16 mouse cellular contexts compared by ENCODE assay signal in the genomic region with DNA sequence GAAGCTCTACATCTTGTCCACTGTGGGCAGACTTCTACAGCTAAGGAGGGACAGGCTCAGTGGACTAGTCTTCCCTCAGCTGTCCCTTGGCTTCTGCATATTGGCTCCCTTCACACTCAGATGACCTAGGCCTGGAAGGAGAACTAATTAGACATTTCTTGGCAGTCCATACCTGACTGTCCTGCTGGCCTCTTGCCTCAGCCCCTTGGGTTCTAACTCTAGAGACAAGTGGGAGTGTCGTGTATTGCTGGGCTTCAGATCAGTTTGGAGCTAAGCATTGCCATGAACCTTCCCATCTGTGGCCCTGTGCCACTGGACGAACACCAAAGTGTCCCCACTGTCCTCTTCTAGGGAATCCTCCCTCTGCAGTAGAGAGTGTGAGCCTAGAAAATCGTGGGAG.
A peak's percentile ranks its signal among the peaks of the same experiment; 100 is the strongest.
DNase-seq lines count a peak whose midpoint lies in the region; ATAC-seq and TF ChIP-seq lines count a peak whose summit lies in the region.
"Had no signal": no experiment of that assay in that cellular context is flagged by ENCODE, and none has a peak within 500 bp of the region (broad histone marks: within the 10 kb centered on the region; RNA-seq: fewer than 3 reads in every experiment).

No protein-coding gene starts in this region.

- no peaks in the 10 kb centered on the region for H3K27me3 ChIP-seq in heart, adult 2 months (ENCODE audit: control insufficient read depth, insufficient read depth, low read length)
- H3K27me3 ChIP-seq in heart, embryonic 12.5 days (replicated peaks), result no peaks in the 10 kb centered on the region
- H3K27me3 ChIP-seq: limb, embryonic 15.5 days had no signal

- H3K27ac ChIP-seq in heart, adult 2 months, result no peak overlapping the region
- H3K27ac ChIP-seq in heart, embryonic 12.5 days (ENCODE audit: poor library complexity, severe bottlenecking), result no peak overlapping the region
- H3K27ac ChIP-seq: hindbrain, embryonic 14.5 days; layer of hippocampus, adult 2 months; limb, embryonic 15.5 days had no signal

- no peaks in the 10 kb centered on the region for H3K36me3 ChIP-seq in heart, adult 2 months (ENCODE audit: control insufficient read depth, insufficient read depth, low read length)
- H3K36me3 ChIP-seq in heart, embryonic 12.5 days, result peaks cover 68% of the 10 kb centered on the region

- TF ChIP-seq POLR2A in heart, adult 2 months (IDR thresholded peaks at IDR 0.05; ENCODE audit: insufficient read depth, low read depth, low read length), result no peak

- 42% methylated on average over 3 of the region's 3 CpGs for WGBS in heart, adult 2 months
- 78% methylated on average over 3 of the region's 3 CpGs for WGBS in heart, embryonic 12.5 days

- H3K9ac ChIP-seq in heart, adult 2 months (ENCODE audit: low read depth, low read length), result no peak overlapping the region
- no peak overlapping the region for H3K9ac ChIP-seq in heart, embryonic 12.5 days
- H3K9ac ChIP-seq: hindbrain, embryonic 14.5 days; limb, embryonic 15.5 days; lung, embryonic 14.5 days had no signal

- ATAC-seq in heart, embryonic 12.5 days (ENCODE audit: insufficient number of reproducible peaks, low FRiP score), result no peak
- ATAC-seq in granulocyte monocyte progenitor cell, adult 5-6 weeks (replicated peaks; ENCODE audit: poor library complexity, severe bottlenecking), result no peak
- ATAC-seq: activated CD4-positive, CD25-positive, alpha-beta regulatory T cell, adult 4 months; CD4-positive, CD25-positive, alpha-beta regulatory T cell, adult 4 months had no signal

- H3K4me1 ChIP-seq in heart, adult 2 months (ENCODE audit: control insufficient read depth, insufficient read depth, low read length), result peaks cover 4% of the 10 kb centered on the region; the same call in 1 of the 2 replicates
- no peaks in the 10 kb centered on the region for H3K4me1 ChIP-seq in heart, embryonic 12.5 days (replicated peaks)
- H3K4me1 ChIP-seq: limb, embryonic 15.5 days had no signal

- no peaks in the 10 kb centered on the region for H3K79me2 ChIP-seq in heart, adult 2 months (replicated peaks; ENCODE audit: control insufficient read depth, insufficient read depth, low read length)

- no peak overlapping the region for H3K4me3 ChIP-seq in heart, adult 2 months
- no peak overlapping the region for H3K4me3 ChIP-seq in heart, embryonic 12.5 days
- H3K4me3 ChIP-seq: layer of hippocampus, adult 2 months; limb, embryonic 15.5 days had no signal

- intact Hi-C loops in heart, adult 2 months (cut with DNase I), result no loop called here
- intact Hi-C loops in heart, postnatal 36 days (cut with DNase I), result no loop called here

- DNase-seq in heart, adult 2 months, result peak; percentile 33 to 49
- peak; percentile 64 for DNase-seq in gastrocnemius, adult 18-20 months (ENCODE audit: low spot score)
- DNase-seq in gastrocnemius, postnatal 10 days, result peak; percentile 54
- peak; percentile 31 to 36 for DNase-seq in heart, postnatal 36 days
- DNase-seq in embryo, embryonic 11 days, result no peak
- DNase-seq in lung, postnatal 14 days, result no peak
- DNase-seq: lung, embryonic 14.5 days; right cerebral cortex, postnatal 25 days; thymus, postnatal 25 days had no signal

- no peaks in the 10 kb centered on the region for H3K9me3 ChIP-seq in heart, embryonic 12.5 days (replicated peaks)
- H3K9me3 ChIP-seq: limb, embryonic 15.5 days had no signal

- H3K4me2 ChIP-seq in heart, embryonic 12.5 days, result no peak overlapping the region
- H3K4me2 ChIP-seq: hindbrain, embryonic 14.5 days; limb, embryonic 15.5 days; lung, embryonic 14.5 days had no signal

- no peak for TF ChIP-seq EP300 in heart, adult 2 months (IDR thresholded peaks at IDR 0.05; ENCODE audit: insufficient read depth, low read depth, low read length)

- TF ChIP-seq CTCF in heart, adult 2 months (IDR thresholded peaks at IDR 0.05), result no peak

Comparison
In these comparisons a context has a peak if more than half of its experiments do, and no peak if none do; other contexts are left out.
1. DNase-seq: peak in heart, adult 2 months (2 of 2), gastrocnemius, adult 18-20 months (single experiment), gastrocnemius, postnatal 10 days (single experiment) and heart, postnatal 36 days (2 of 2); none in embryo, embryonic 11 days (single experiment) and lung, postnatal 14 days (single experiment).